In the genomic region with DNA sequence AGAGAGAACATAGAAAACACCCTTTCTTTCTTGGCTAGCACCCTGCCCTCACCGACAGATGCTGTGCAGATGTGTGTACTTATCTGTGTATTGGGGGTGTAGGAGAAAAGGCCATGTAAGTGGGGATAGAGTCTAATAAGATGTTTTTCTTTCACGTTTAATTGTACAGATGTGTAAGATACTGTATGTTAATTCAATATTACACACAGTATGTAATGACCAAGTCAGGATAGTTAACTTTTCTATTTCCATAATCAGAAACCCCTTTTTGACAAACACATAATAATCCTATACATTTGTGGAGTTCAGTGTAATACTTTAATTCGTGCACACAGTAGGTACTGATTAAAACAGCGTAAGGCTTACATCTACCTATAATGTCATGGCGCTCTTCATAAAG, we compare ENCODE assay signal across 8 mouse cellular contexts. TPM values are rescaled to one million over a fixed set of nuclear protein-coding genes. Genes with fewer than 3 reads are reported as not detected.
A peak's percentile ranks its signal among the peaks of the same experiment; 100 is the strongest.
DNase-seq lines count a peak whose midpoint lies in the region; ATAC-seq and TF ChIP-seq lines count a peak whose summit lies in the region.

A gene (plus strand): TSS at position 301 of the 400 bp plus-strand sequence.

- H3K79me2 ChIP-seq in heart, adult 2 months (replicated peaks; ENCODE audit: control insufficient read depth, insufficient read depth, low read length), result no peaks in the 10 kb centered on the region

- H3K4me1 ChIP-seq in heart, adult 2 months (ENCODE audit: control insufficient read depth, insufficient read depth, low read length), result 0 out of 2 replicates have a peak, but pooled peaks cover 2% of the 10 kb centered on the region
- peaks cover 20% of the 10 kb centered on the region for H3K4me1 ChIP-seq in testis, adult 2 months (ENCODE audit: control insufficient read depth, insufficient read depth, low read length)
- H3K4me1 ChIP-seq in limb, embryonic 14.5 days (ENCODE audit: control insufficient read depth, insufficient read depth, low read length), result peaks cover 24% of the 10 kb centered on the region

- peak within 1 kb of the TSS; percentile 13; the same call in 1 of the 2 replicates for H3K9ac ChIP-seq in heart, adult 2 months (ENCODE audit: low read depth, low read length)
- peak within 1 kb of the TSS; percentile 50 for H3K9ac ChIP-seq in limb, embryonic 14.5 days (ENCODE audit: low read depth, low read length, severe bottlenecking)

- no peak for TF ChIP-seq EP300 in heart, adult 2 months (IDR thresholded peaks at IDR 0.05; ENCODE audit: insufficient read depth, low read depth, low read length)

- H3K4me3 ChIP-seq in heart, adult 2 months, result peak within 1 kb of the TSS; percentile 56
- H3K4me3 ChIP-seq in testis, adult 2 months (ENCODE audit: control insufficient read depth, low read depth, low read length), result peak within 1 kb of the TSS; percentile 35
- peak within 1 kb of the TSS; percentile 52 for H3K4me3 ChIP-seq in limb, embryonic 14.5 days (replicated peaks; ENCODE audit: low read length)

- 72% methylated on average over 5 of the region's 5 CpGs for WGBS in heart, adult 2 months
- WGBS in limb, embryonic 14.5 days, result 69% methylated on average over 5 of the region's 5 CpGs

- no peak for DNase-seq in heart, adult 2 months
- no peak for DNase-seq in heart, postnatal 14 days
- DNase-seq in testis, postnatal 10 days (ENCODE audit: low spot score), result no peak
- DNase-seq in limb, embryonic 14.5 days (ENCODE audit: low spot score), result no peak
- DNase-seq in thymus, postnatal 36 days, result no peak
- no peak for DNase-seq in testis, postnatal 14 days (ENCODE audit: low spot score)
- no peak for DNase-seq in gastrocnemius, adult 8-10 months (ENCODE audit: low spot score in 2 of 2)

- H3K27me3 ChIP-seq in heart, adult 2 months (ENCODE audit: control insufficient read depth, insufficient read depth, low read length), result peaks cover 23% of the 10 kb centered on the region
- H3K27me3 ChIP-seq in testis, adult 2 months (ENCODE audit: control insufficient read depth, insufficient read depth, low read length), result no peaks in the 10 kb centered on the region; the same call in 1 of the 2 replicates
- peaks cover 37% of the 10 kb centered on the region for H3K27me3 ChIP-seq in limb, embryonic 14.5 days (ENCODE audit: control insufficient read depth, insufficient read depth, low read length)

- no peaks in the 10 kb centered on the region for H3K36me3 ChIP-seq in heart, adult 2 months (ENCODE audit: control insufficient read depth, insufficient read depth, low read length)
- H3K36me3 ChIP-seq in testis, adult 2 months (ENCODE audit: control insufficient read depth, insufficient read depth, low read length), result no peaks in the 10 kb centered on the region
- H3K36me3 ChIP-seq in limb, embryonic 14.5 days (ENCODE audit: control insufficient read depth, insufficient read depth, low read length), result no peaks in the 10 kb centered on the region

- H3K4me2 ChIP-seq in limb, embryonic 14.5 days (replicated peaks; ENCODE audit: low read depth, low read length, severe bottlenecking), result peak within 1 kb of the TSS; percentile 99

- ATAC-seq in limb, embryonic 14.5 days (ENCODE audit: low FRiP score, low read depth), result no peak

- no peak within 1 kb of the TSS for H3K27ac ChIP-seq in heart, adult 2 months
- no peak within 1 kb of the TSS for H3K27ac ChIP-seq in testis, adult 2 months (ENCODE audit: control insufficient read depth, insufficient read depth, low read depth, low read length)
- H3K27ac ChIP-seq in limb, embryonic 14.5 days (replicated peaks; ENCODE audit: low read depth, low read length), result no peak within 1 kb of the TSS

- intact Hi-C loops in heart, adult 2 months (cut with DNase I), result loop anchor here (2.0 to 10.0 kb wide), 4 partner anchors 97 to 1163 kb away; no protein-coding TSS in a partner anchor
- intact Hi-C loops in heart, postnatal 14 days (cut with DNase I), result loop anchor here (2.0 to 10.0 kb wide), 2 partner anchors 211 to 1017 kb away; no protein-coding TSS in a partner anchor

- no peak for TF ChIP-seq POLR2A in heart, adult 2 months (IDR thresholded peaks at IDR 0.05; ENCODE audit: insufficient read depth, low read depth, low read length)
- TF ChIP-seq POLR2A in testis, adult 2 months (IDR thresholded peaks at IDR 0.05; ENCODE audit: control insufficient read depth, low read depth, low read length), result no peak
- TF ChIP-seq POLR2A in limb, embryonic 14.5 days (IDR thresholded peaks at IDR 0.05; ENCODE audit: borderline replicate concordance, extremely low read depth, insufficient read depth, insufficient read length), result no peak

- H3K9me3 ChIP-seq in limb, embryonic 14.5 days (ENCODE audit: control insufficient read depth, low read length), result no peaks in the 10 kb centered on the region

- no peak for TF ChIP-seq CTCF in heart, adult 2 months (IDR thresholded peaks at IDR 0.05)
- TF ChIP-seq CTCF in testis, adult 2 months (IDR thresholded peaks at IDR 0.05; ENCODE audit: control insufficient read depth, insufficient read depth, insufficient replicate concordance, low read depth, low read length), result no peak

RNA-seq across cellular contexts. Expression of the gene that starts here (rescaled TPM):
- under 1 TPM; 0.23 to 0.25 TPM for total RNA-seq in heart, adult 2 months (2021)
- polyA plus RNA-seq in heart, adult 2 months (2012; rRNA removed), result 0.06 and 0.20 TPM in 2 replicates
- under 1 TPM; 0.27 to 0.31 TPM for total RNA-seq in heart, postnatal 14 days (2021)
- 0.14 and 0.76 TPM in 2 replicates for polyA plus RNA-seq in testis, adult 2 months (2012; rRNA removed)
- 3.7 and 6.6 TPM in 2 replicates for polyA plus RNA-seq in limb, embryonic 14.5 days (2012; rRNA removed)
- 1.2 and 1.4 TPM in 2 replicates for polyA plus RNA-seq in limb, embryonic 14.5 days (2014; fragmentation: Nextera tagmentation; extraction: Ambion mirVana)
- under 1 TPM; 0.10 to 0.38 (median 0.24) TPM for total RNA-seq in gastrocnemius, adult 8-10 months (2022)
